Mouse (Mus musculus) neutrophil, adult 5-6 weeks (primary cell): ENCODE data around the gene Cope. TPM values are rescaled to one million over a fixed set of nuclear protein-coding genes. Genes with fewer than 3 reads are reported as not detected.

Experiments
- total RNA-seq: library from RNA; stranded (forward); fragments of 200-1000 nt; gene quantifications from 2 replicates; pipeline ENCODE4 v1.2.3, GENCODE M21; 2017

Gene Cope
- total RNA-seq, 1 experiment from 2014 or later, result 67.9 TPM

Other genes with a start within 250 kb of the Cope start
- 0.74 and 0.93 TPM in 2 replicates for gene Tm6sf2, start 229.6 kb upstream of the Cope start, total RNA-seq
- not detected in 2 replicates for gene Hapln4, start 219.1 kb upstream of the Cope start, total RNA-seq
- gene Ncan, start 181.6 kb upstream of the Cope start, total RNA-seq, result not detected in 2 replicates
- gene Nr2c2ap, start 171.2 kb upstream of the Cope start, total RNA-seq, result 4.7 and 5.2 TPM in 2 replicates
- 17.1 and 18.7 TPM in 2 replicates for gene Rfxank, start 163.4 kb upstream of the Cope start, total RNA-seq
- 55.7 and 63.4 TPM in 2 replicates for gene Borcs8, start 163.0 kb upstream of the Cope start, total RNA-seq
- gene Mef2b, start 162.8 kb upstream of the Cope start, total RNA-seq, result 0.70 and 0.86 TPM in 2 replicates
- 6.8 and 15.2 TPM in 2 replicates for gene Tmem161a, start 130.2 kb upstream of the Cope start, total RNA-seq
- gene Slc25a42, start 90.2 kb upstream of the Cope start, total RNA-seq, result 3.2 and 5.0 TPM in 2 replicates
- gene Sugp2, start 68.3 kb upstream of the Cope start, total RNA-seq, result 39.7 and 43.2 TPM in 2 replicates
- gene Armc6, start 68.1 kb upstream of the Cope start, total RNA-seq, result 5.8 and 6.9 TPM in 2 replicates
- gene Homer3, start 19.7 kb upstream of the Cope start, total RNA-seq, result 4.4 and 6.3 TPM in 2 replicates
- 50.1 and 57.6 TPM in 2 replicates for gene Ddx49, start within 50 bp of the Cope start, total RNA-seq
- gene Cers1, start 13.3 kb downstream of the Cope start, total RNA-seq, result not detected in 2 replicates
- gene Gdf1, start 27.3 kb downstream of the Cope start, total RNA-seq, result not detected in 2 replicates
- gene Upf1, start 50.8 kb downstream of the Cope start, total RNA-seq, result 34.0 and 36.8 TPM in 2 replicates
- gene Comp, start 71.0 kb downstream of the Cope start, total RNA-seq, result 1.0 TPM in 1 of 2 replicates, not detected in the other
- 5.2 and 8.4 TPM in 2 replicates for gene Crtc1, start 137.1 kb downstream of the Cope start, total RNA-seq
- gene Klhl26, start 174.4 kb downstream of the Cope start, total RNA-seq, result 5.0 and 5.8 TPM in 2 replicates
- gene Tmem59l, start 184.8 kb downstream of the Cope start, total RNA-seq, result not detected in 2 replicates
- gene Crlf1, start 190.6 kb downstream of the Cope start, total RNA-seq, result not detected in 2 replicates
- 12.4 and 29.8 TPM in 2 replicates for gene Rex1bd, start 204.2 kb downstream of the Cope start, total RNA-seq
- gene Uba52, start 208.3 kb downstream of the Cope start, total RNA-seq, result 720 and 1,162 TPM in 2 replicates
- gene Fkbp8, start 225.2 kb downstream of the Cope start, total RNA-seq, result 185 and 192 TPM in 2 replicates
- 47.4 and 51.6 TPM in 2 replicates for gene Kxd1, start 225.4 kb downstream of the Cope start, total RNA-seq
- gene Ell, start 236.9 kb downstream of the Cope start, total RNA-seq, result 38.8 and 40.6 TPM in 2 replicates